Mouse (Mus musculus) heart, embryonic 14.5 days (tissue): ENCODE data around the gene Anp32b. TPM values are rescaled to one million over a fixed set of nuclear protein-coding genes. Genes with fewer than 3 reads are reported as not detected.

ENCODE experiments used
- ATAC-seq: fragments of 200-750 bp; cut with Nextera tagmentation; 2 replicates; pipeline ENCODE4 v1.8.0; 2017; ENCODE audit warnings: low read depth, moderate TSS enrichment; ENCODE audit not compliant: insufficient number of reproducible peaks, insufficient read depth, low FRiP score
- H3K27ac ChIP-seq, 2 experiments: fragments of 200-500 bp in 1 of 2; fragments of 300-500 bp in 1 of 2; sonication (generic) in 1 of 2; replicated peaks in 1 of 2; 2 replicates each; pipeline ENCODE4 v1.5.1; 2012 to 2014; ENCODE audit warnings: low read depth in 2 of 2, low read length in 2 of 2, control low read depth in 1 of 2, mild to moderate bottlenecking in 1 of 2, mixed read lengths in 1 of 2; ENCODE audit not compliant: control insufficient read depth in 1 of 2, insufficient read depth in 1 of 2
- H3K27me3 ChIP-seq: fragments of 300-500 bp; sonication (generic); 2 replicates; pipeline ENCODE4 v1.6.1; 2014; ENCODE audit warnings: mild to moderate bottlenecking, low read length, control low read depth; ENCODE audit not compliant: control insufficient read depth, insufficient read depth
- H3K36me3 ChIP-seq: fragments of 300-500 bp; sonication (generic); 2 replicates; pipeline ENCODE4 v1.6.1; 2014; ENCODE audit warnings: mild to moderate bottlenecking, control low read depth, low read length, mixed read lengths; ENCODE audit not compliant: control insufficient read depth, insufficient read depth
- H3K4me1 ChIP-seq, 2 experiments: fragments of 200-500 bp in 1 of 2; fragments of 300-500 bp in 1 of 2; sonication (generic) in 1 of 2; 2 replicates each; pipeline ENCODE4 v1.6.1; 2012 to 2014; ENCODE audit warnings: low read length in 2 of 2, control low read depth in 1 of 2, mixed read lengths in 1 of 2; ENCODE audit not compliant: control insufficient read depth in 2 of 2, insufficient read depth in 2 of 2
- H3K4me2 ChIP-seq: fragments of 300-500 bp; sonication (generic); 2 replicates; pipeline ENCODE4 v1.6.1; 2014; ENCODE audit warnings: mild to moderate bottlenecking, low read length
- H3K4me3 ChIP-seq, 2 experiments: fragments of 200-500 bp in 1 of 2; fragments of 300-500 bp in 1 of 2; sonication (generic) in 1 of 2; 2 replicates each; pipeline ENCODE4 v1.5.1; 2012 to 2014; ENCODE audit warnings: low read length in 2 of 2, mild to moderate bottlenecking in 2 of 2, control low read depth in 1 of 2, low read depth in 1 of 2, moderate library complexity in 1 of 2; ENCODE audit not compliant: control insufficient read depth in 1 of 2, insufficient read depth in 1 of 2
- H3K9ac ChIP-seq: fragments of 300-500 bp; sonication (generic); 2 replicates; pipeline ENCODE4 v1.6.1; 2014; ENCODE audit warnings: mild to moderate bottlenecking, low read length
- H3K9me3 ChIP-seq: fragments of 300-500 bp; sonication (generic); 2 replicates; pipeline ENCODE4 v1.6.1; 2016; ENCODE audit warnings: low read length, control low read depth; ENCODE audit not compliant: control insufficient read depth
- WGBS: fragments of 180-500 bp; shearing (Covaris S2); extraction: QIAGEN DNeasy Blood & Tissue Kit; methylation state at CpG from one replicate; pipeline ENCODE4 v1.1.7; 2014; 5-methylcytosine and 5-hydroxymethylcytosine counted together
- polyA plus RNA-seq: library from polyadenylated mRNA; unstranded; fragments of >200 nt; fragmentation: Nextera tagmentation; extraction: Ambion mirVana; gene quantifications from 2 replicates; pipeline ENCODE4 v1.2.1, GENCODE M21; 2014

The Anp32b gene
- polyA plus RNA-seq, 1 experiment from 2014 or later = 139 TPM

GRCm38 (mm10) chr4:46417491-46417890, 33.2 kb upstream of the Anp32b start:
- H3K4me3 ChIP-seq = no peak overlapping the region
- no peaks in the 10 kb centered on the region for H3K27me3 ChIP-seq
- 69% methylated on average over 3 of the region's 3 CpGs for WGBS
- no peak for ATAC-seq
- no peaks in the 10 kb centered on the region for H3K36me3 ChIP-seq
- H3K9ac ChIP-seq = no peak overlapping the region
- H3K9me3 ChIP-seq = no peaks in the 10 kb centered on the region
- H3K27ac ChIP-seq = no peak overlapping the region
- H3K4me1 ChIP-seq = no peaks in the 10 kb centered on the region; a peak in 1 of 4 replicates
- H3K4me2 ChIP-seq = no peak overlapping the region

DNA sequence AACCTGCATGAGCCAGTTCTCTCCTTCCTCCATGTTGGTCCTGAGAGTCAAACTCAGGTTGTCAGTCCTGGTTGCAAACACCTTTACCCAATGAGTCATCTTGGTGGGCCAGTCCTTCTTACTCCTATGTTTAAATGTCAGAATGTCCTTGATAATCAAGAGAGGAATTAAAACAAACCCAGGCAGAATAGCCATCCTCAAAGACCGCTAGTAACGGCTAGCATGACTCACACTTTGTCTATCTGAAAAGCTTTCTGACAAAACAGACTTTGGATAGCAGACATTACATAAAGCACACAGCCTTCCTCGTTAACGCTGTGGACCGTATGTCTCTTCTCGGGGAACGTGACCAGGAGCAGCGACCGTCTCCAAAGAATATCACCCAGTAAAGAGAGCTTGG, 31.9 kb upstream of the Anp32b start:
- Histone ChIP-seq H3K9ac (no peak overlapping the region), H3K36me3 (no peaks in the 10 kb centered on the region), H3K27ac (no peak overlapping the region), H3K27me3 (no peaks in the 10 kb centered on the region), H3K9me3 (no peaks in the 10 kb centered on the region), H3K4me1 (no peaks in the 10 kb centered on the region; a peak in 1 of 4 replicates), H3K4me3 (no peak overlapping the region), H3K4me2 (no peak overlapping the region)
- 66% methylated on average over 9 of the region's 9 CpGs for WGBS
- ATAC-seq = no peak

DNA sequence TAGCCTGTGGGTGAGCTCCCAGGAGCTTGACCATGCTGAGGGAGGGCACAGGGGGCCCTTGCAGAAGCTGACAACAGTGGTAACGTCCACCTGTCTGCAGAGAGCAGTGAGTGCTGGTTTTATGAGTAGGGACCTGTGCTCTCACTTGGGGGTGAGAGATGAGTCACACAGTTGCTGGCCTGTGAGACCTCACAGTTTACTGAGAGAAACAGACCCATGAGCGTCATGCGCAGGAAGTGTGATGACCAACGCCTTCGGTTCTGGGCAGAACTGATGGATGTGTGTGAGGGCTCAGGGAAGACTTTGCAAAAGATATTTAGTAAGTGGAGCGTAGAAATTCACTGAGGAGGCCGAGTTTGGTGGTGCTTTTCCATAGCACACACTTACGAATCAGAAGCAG, 28.1 kb upstream of the Anp32b start:
- H3K9me3 ChIP-seq = no peaks in the 10 kb centered on the region
- no peaks in the 10 kb centered on the region; a peak in 1 of 4 replicates for H3K4me1 ChIP-seq
- H3K36me3 ChIP-seq = no peaks in the 10 kb centered on the region
- H3K4me3 ChIP-seq = no peak overlapping the region
- H3K27ac ChIP-seq = no peak overlapping the region
- ATAC-seq = no peak
- H3K27me3 ChIP-seq = no peaks in the 10 kb centered on the region
- no peak overlapping the region for H3K9ac ChIP-seq
- no peak overlapping the region for H3K4me2 ChIP-seq
- WGBS = 78% methylated on average over 8 of the region's 8 CpGs

DNA sequence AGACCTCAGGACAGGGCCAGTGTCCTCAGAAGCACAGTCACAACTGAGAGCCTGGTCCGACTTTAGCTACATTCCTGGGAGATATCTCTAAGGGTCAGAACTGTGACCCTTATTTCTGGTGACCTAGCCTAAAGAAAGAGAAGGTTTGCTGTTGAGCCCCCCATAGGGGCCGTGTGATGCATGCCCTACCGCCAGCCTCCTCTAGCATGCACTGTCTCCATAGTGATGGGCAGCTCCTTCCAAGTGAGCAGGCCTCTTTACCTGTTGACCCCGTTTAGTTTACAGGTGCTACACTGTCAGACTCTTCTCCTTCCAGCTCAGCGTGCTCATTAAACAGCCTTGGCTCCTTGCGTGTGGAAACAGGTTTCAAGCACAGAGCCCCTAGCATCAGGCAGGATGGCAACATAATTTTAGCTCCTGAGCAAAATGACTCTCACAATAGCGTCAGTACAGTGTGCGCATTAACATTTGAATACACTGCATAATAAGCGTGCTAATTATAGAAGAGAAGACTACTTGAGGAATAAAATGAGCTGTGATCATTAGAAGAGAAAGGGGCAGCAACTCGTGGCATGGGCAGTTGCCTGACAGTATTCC, 21.7 kb upstream of the Anp32b start:
- 59% methylated on average over 10 of the region's 10 CpGs for WGBS
- Histone ChIP-seq H3K4me1 (no peaks in the 10 kb centered on the region), H3K9ac (no peak overlapping the region), H3K27ac (no peak overlapping the region), H3K36me3 (no peaks in the 10 kb centered on the region), H3K9me3 (no peaks in the 10 kb centered on the region), H3K4me2 (no peak overlapping the region), H3K4me3 (no peak overlapping the region), H3K27me3 (no peaks in the 10 kb centered on the region)
- ATAC-seq = no peak

DNA sequence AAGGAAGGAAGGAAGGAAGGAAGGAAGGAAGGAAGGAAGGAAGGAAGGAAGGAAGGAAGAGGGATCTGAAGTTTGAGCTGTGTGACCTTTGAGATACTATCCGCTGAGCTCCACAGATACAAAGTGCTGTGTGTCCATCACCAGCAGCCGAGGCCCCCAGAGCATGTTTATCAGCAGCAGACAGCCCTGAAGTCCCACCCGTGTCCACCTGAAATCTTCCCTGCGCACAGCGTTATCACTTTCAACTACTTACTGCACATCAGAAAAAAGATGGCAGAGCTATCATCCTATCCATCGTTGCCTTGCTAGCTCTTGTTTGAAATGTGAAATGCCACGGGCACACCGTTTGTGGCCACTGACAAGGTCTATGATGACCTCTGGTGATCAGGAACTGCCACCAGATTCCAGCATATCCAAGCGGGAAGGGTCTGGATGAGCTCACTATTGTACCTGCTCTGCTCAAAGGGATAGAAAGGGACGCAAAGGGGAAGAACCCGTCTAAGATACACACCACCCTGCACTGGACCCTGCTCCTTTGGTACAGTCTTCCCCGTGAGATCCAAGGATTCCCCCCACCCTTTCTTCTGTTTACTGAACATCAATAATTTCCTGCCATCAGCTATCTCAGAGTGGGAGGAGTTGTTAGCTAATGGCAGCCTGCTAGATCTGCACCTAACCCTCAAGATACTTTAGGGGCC, 18.2 kb upstream of the Anp32b start:
- WGBS = 68% methylated on average over 12 of the region's 12 CpGs

DNA sequence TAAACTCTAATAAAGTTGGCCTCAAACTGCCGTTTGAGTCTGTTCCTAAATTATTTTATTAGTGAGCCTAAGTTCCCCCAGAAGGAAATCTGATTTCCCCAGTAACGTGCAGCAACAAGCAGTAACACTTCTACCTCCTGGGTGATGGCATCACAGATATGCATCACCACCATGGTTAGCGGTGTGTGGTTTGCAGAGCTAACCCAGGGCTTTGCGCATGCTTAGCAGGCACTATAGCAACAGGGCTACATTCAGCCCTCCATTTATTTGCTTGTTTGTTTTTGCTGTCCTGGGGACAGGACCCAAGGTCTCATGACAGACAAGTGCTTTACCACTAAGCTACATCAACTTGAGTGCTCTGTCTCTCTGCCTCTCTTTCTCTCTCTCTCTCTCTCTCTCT, 8.2 kb upstream of the Anp32b start:
- no peak overlapping the region for H3K4me3 ChIP-seq

More for the DNA sequence above, 18.2 kb upstream of the Anp32b start:
- Histone ChIP-seq H3K9ac (no peak overlapping the region), H3K36me3 (no peaks in the 10 kb centered on the region), H3K27me3 (no peaks in the 10 kb centered on the region), H3K27ac (no peak overlapping the region), H3K4me2 (no peak overlapping the region), H3K4me1 (no peaks in the 10 kb centered on the region), H3K4me3 (no peak overlapping the region), H3K9me3 (no peaks in the 10 kb centered on the region)
- ATAC-seq = no peak

DNA sequence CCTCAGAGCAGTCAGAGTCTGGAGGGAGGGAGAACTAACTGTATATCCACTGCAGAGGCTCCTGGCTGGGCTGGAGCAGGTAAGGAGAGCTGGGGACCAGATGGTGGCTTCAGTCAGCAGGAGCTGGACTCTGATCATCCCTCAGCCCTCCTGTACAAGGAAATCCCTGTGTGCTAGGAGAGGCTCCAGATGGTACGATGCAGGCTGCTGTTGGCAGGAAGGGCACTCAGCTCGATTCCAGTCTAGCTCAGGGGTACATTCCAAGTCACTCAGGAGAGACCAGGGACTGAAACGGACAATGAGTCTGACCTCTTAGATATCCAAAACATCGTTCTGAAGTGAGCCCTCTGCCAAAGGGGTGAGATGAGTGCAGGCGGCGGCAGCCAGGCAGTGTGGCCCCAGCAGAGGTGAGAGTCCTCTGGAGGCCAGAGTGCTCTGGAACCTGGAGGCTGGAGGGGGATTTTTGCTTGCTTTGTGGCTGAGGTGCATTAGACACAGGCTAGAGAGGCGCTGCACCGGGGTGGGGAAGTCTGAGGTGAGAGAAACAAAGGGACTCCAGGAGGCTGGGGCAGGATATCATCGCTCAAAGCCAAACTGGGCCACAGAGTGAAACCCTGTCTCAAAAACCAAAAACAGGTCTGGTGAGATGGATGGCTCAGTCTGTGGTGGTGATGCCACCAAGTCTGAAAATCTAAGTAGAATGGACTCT, 5.3 kb upstream of the Anp32b start:
- WGBS = 34% methylated on average over 9 of the region's 9 CpGs
- ATAC-seq = no peak
- Histone ChIP-seq H3K27ac (no peak overlapping the region), H3K27me3 (no peaks in the 10 kb centered on the region), H3K4me2 (no peak overlapping the region), H3K9ac (no peak overlapping the region), H3K4me1 (peaks cover 3 to 7% of the 10 kb centered on the region in 2 experiments; a peak in 2 of 4 replicates), H3K4me3 (no peak overlapping the region), H3K36me3 (no peaks in the 10 kb centered on the region), H3K9me3 (no peaks in the 10 kb centered on the region)

More for the DNA sequence above, 8.2 kb upstream of the Anp32b start:
- Histone ChIP-seq H3K27me3 (no peaks in the 10 kb centered on the region), H3K9ac (no peak overlapping the region), H3K36me3 (no peaks in the 10 kb centered on the region), H3K4me1 (no peaks in the 10 kb centered on the region), H3K27ac (no peak overlapping the region), H3K9me3 (no peaks in the 10 kb centered on the region), H3K4me2 (no peak overlapping the region)
- 76% methylated on average over 4 of the region's 4 CpGs for WGBS
- no peak for ATAC-seq
